Mouse (Mus musculus): ENCODE data around the gene Fgfr2.

DNA sequence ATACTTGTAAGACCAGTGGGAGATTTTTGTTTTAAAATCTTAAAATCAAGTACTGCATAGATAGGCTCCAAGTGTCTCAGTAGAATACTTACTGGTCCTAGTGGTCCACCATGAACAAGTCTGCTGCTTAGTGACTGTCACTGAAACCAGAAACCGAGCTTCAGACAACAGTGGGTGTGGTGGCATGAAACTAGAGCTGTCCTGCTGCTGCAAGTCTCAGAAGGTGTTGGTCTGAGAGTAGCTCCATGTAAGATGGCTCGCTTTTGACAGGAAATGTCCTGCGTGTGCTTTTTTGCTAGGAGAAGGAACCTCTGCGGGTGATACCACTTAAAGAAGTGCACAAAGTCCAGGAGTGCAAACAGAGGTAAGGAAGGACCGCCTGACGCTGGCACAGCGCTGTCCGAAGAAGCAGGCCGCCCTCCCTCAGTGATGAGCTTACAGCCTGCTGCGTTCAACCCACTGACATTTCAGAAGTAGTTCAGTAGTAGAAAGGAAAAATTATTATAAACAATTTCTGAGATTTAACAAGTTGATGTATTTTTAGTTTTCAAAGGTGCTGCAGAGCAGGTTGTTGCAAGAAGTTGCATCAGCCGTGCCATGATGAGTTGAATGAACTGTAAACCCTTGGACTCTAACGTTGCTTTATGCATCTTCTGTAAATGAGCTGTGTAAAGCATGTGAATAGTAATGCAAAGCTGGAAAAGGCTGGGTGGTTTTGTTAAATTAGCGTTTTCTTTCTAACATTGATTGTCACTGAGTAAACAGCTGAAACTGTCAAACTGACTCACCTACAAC lies 2218.4 kb downstream of the Fgfr2 start:
- no peak for TF ChIP-seq MAX (IDR thresholded peaks at IDR 0.05; ENCODE audit: low read depth)
- TF ChIP-seq USF1 (IDR thresholded peaks at IDR 0.05; ENCODE audit: low read depth), result no peak
- no peak for TF ChIP-seq E2F4 (IDR thresholded peaks at IDR 0.05; ENCODE audit: insufficient read depth)
- no peak for TF ChIP-seq POLR2A (IDR thresholded peaks at IDR 0.05; ENCODE audit: insufficient read length, low read depth)
- no peak for TF ChIP-seq TCF12 (IDR thresholded peaks at IDR 0.05; ENCODE audit: insufficient read depth, poor library complexity, severe bottlenecking)
- no peak for TF ChIP-seq POLR2AphosphoS2 (IDR thresholded peaks at IDR 0.05; ENCODE audit: insufficient read length, low read depth)
- no peak for TF ChIP-seq MYOD1 (IDR thresholded peaks at IDR 0.05; ENCODE audit: control insufficient read depth in 1 of 3, insufficient read length in 2 of 3, low read depth in 2 of 3)
- no peak for TF ChIP-seq SRF (IDR thresholded peaks at IDR 0.05; ENCODE audit: control insufficient read depth, insufficient read length, low read depth)
- TF ChIP-seq REST (IDR thresholded peaks at IDR 0.05; ENCODE audit: insufficient read depth, insufficient read length), result no peak
